Mouse (Mus musculus): ENCODE measurements at regions not wholly inside any gene's neighbourhood (a gene's known extent, or its start where the extent isn't known, plus 50 kb on each side); places are given as distances from the start of the nearest gene placed in this dataset.

- TF ChIP-seq POLR2A (IDR thresholded peaks at IDR 0.05; ENCODE audit: low read depth, low read length), result no peak
- TF ChIP-seq CTCF (IDR thresholded peaks at IDR 0.05; ENCODE audit: extremely low read depth, insufficient read length, insufficient replicate concordance, low read depth, low read length), result no peak
These were observed 172.5 kb downstream of the Fam198b start for GRCm38 (mm10) chr3:80056636-80057350.

All from small intestine, adult 2 months (tissue).